Mouse (Mus musculus): ENCODE measurements around the gene Rusc2. TPM values are rescaled to one million over a fixed set of nuclear protein-coding genes. Genes with fewer than 3 reads are reported as not detected.

Rusc2 gene
- polyA plus RNA-seq, 1 experiment from 2014 or later, result 4.5 TPM

DNA sequence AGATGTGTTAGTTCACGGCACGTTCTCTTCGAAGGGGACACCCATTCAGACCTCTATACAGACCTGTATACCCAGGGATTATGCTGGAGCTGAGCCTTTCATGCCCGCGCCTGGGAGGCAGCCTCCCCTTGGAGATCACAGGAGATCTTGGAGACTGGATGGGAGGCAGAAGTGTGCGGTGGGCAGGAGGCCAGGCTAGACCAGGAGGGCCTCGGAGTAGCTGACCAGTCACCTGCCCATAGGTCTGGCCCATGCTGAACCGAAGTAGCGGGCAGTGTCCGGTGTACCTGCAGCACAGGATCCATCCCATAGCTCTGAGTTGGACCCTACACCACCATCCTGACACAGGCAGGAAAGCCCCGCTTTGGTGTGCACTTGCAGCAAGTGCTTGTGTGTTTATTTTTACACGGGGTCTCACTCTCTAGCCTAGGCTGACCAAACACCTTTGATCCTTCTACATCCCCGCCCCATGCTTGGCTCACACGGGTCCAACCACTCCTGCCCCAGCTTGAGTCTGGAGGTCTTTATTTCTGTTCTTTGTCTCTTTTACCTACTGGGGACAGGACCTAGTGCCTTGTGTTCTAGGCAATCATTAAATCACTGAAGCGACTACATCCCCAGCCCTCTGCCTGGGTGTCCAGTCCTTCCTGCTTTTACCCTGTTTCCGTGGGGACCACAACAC, 46.5 kb downstream of the Rusc2 start:
- peaks cover 51% of the 10 kb centered on the region for H3K27me3 ChIP-seq (ENCODE audit: control insufficient read depth, insufficient read depth, low read length)
- no peak for ATAC-seq (ENCODE audit: insufficient number of reproducible peaks, low FRiP score, low TSS enrichment, low read depth)
- 29% methylated on average over 16 of the region's 16 CpGs for WGBS

DNA sequence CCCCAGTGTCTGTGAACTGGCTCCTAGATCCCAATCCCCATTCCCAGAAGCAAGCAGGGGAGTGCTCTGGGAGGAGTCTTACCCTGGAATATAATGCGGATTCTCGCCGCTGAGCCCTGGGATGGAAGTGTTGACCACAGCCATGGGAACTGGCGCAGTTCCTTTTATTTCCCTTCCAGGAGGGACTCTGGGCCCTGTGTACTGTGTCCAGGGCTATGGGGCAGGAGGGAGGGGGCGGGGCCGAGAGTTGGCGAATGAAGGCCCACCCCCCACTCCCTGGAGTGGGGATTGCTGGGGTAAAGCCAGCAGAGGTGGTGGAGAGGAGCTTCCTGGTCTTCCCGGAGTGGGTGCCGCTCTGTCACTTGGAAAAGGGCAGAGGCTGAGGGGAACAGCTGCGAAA, 47.2 kb downstream of the Rusc2 start, which contains the start of gene Fam166b:
TSS of gene Fam166b (minus strand) at position 189 of the 400 bp plus-strand sequence.
- no peak for ATAC-seq (ENCODE audit: insufficient number of reproducible peaks, low FRiP score, low TSS enrichment, low read depth)
- H3K27me3 ChIP-seq (ENCODE audit: control insufficient read depth, insufficient read depth, low read length), result peaks cover 51% of the 10 kb centered on the region
- no peak within 1 kb of the TSS for H3K9ac ChIP-seq (ENCODE audit: low read length)

More for the DNA sequence above, 46.5 kb downstream of the Rusc2 start:
- no peaks in the 10 kb centered on the region for H3K36me3 ChIP-seq (ENCODE audit: control insufficient read depth, insufficient read depth, low read length)
- H3K4me3 ChIP-seq (ENCODE audit: low read depth, low read length), result no peak overlapping the region
- no peak overlapping the region for H3K4me2 ChIP-seq (ENCODE audit: low read depth, severe bottlenecking)
- H3K9ac ChIP-seq (ENCODE audit: low read length), result no peak overlapping the region
- no peaks in the 10 kb centered on the region for H3K9me3 ChIP-seq (ENCODE audit: control insufficient read depth, low read length)
- no peak overlapping the region for H3K27ac ChIP-seq (replicated peaks; ENCODE audit: low read depth, low read length)
- peaks cover 4% of the 10 kb centered on the region for H3K4me1 ChIP-seq (ENCODE audit: control insufficient read depth, insufficient read depth, low read length)
- no peak for DNase-seq (ENCODE audit: low spot score)

DNA sequence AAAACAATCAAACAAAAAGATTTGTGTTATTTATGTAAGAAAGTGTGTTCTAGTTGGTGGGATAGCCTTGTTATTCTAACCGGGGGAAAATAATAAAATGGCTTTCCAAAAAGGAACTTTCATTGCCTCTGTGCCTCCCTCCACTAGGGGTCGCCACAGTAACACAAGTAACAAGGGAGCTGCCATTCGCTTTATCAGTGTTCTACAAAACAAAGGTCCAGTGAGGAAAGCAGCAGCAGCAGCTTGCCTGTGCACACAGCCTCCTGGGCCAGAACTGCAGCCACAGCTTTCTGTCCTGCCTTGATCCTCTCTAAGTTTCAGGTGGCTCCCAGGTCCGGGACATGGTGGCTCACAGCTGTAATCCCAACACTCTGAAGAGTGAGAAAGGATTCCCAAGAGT, 49.9 kb downstream of the Rusc2 start:
- Histone ChIP-seq H3K4me1 (ENCODE audit: control insufficient read depth, insufficient read depth, low read length) (no peaks in the 10 kb centered on the region), H3K27me3 (ENCODE audit: control insufficient read depth, insufficient read depth, low read length) (peaks cover 27% of the 10 kb centered on the region), H3K4me3 (ENCODE audit: low read depth, low read length) (no peak overlapping the region), H3K9ac (ENCODE audit: low read length) (no peak overlapping the region), H3K27ac (replicated peaks; ENCODE audit: low read depth, low read length) (no peak overlapping the region), H3K36me3 (ENCODE audit: control insufficient read depth, insufficient read depth, low read length) (no peaks in the 10 kb centered on the region), H3K9me3 (ENCODE audit: control insufficient read depth, low read length) (no peaks in the 10 kb centered on the region), H3K4me2 (ENCODE audit: low read depth, severe bottlenecking) (no peak overlapping the region)
- DNase-seq (ENCODE audit: low spot score) (peak; percentile 87), ATAC-seq (ENCODE audit: insufficient number of reproducible peaks, low FRiP score, low TSS enrichment, low read depth) (no peak)
- WGBS, result 7% methylated on average over 4 of the region's 4 CpGs

More for the DNA sequence above, 47.2 kb downstream of the Rusc2 start, which contains the start of gene Fam166b:
- 0 out of 2 replicates have a peak within 1 kb of the TSS, but pooled peaks have one; percentile 0 for H3K4me2 ChIP-seq (ENCODE audit: low read depth, severe bottlenecking)
- no peak within 1 kb of the TSS for H3K27ac ChIP-seq (replicated peaks; ENCODE audit: low read depth, low read length)
- no peaks in the 10 kb centered on the region for H3K9me3 ChIP-seq (ENCODE audit: control insufficient read depth, low read length)
- DNase-seq (ENCODE audit: low spot score), result no peak
- H3K36me3 ChIP-seq (ENCODE audit: control insufficient read depth, insufficient read depth, low read length), result no peaks in the 10 kb centered on the region
- 5% methylated on average over 10 of the region's 10 CpGs for WGBS
- peaks cover 4% of the 10 kb centered on the region for H3K4me1 ChIP-seq (ENCODE audit: control insufficient read depth, insufficient read depth, low read length)
- H3K4me3 ChIP-seq (ENCODE audit: low read depth, low read length), result no peak within 1 kb of the TSS

DNA sequence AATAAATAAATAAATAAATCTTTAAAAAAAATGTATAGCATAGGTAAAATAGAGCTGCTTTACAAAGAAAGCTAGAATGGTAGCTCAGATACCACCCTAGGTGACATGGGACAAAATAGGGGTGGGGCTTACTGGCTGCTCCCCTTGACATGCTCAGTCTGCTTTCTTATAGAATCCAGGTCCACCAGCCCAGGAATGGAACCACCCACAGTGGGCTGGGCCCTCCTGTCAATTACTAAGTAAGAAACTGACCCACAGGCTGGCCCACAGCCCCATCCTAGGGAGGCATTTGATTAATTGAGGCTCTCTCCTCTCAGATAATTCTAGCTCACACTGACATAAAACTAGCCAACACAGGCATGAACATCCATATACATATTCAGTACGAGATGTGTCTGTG, 51.1 kb downstream of the Rusc2 start:
- DNase-seq (ENCODE audit: low spot score), result no peak
- no peak for ATAC-seq (ENCODE audit: insufficient number of reproducible peaks, low FRiP score, low TSS enrichment, low read depth)

DNA sequence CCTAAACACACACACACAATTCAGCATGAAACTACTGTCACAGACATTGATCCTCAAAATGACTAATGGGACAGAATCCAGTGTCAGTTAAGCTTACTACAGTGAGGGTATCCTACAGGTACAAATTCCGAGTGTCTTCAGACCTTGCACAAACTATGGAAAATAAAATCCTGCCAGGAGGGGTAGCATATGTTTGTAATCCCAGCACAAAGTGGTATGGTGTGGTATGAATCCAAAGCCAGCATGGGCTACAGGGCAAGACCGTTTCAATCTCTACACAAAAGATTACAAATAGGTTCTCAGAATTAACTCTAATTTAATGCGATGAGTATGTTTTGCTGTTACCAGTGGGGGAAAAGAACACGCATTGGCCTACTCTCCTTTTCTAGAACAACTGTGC, 59.9 kb downstream of the Rusc2 start, which contains the start of gene Tesk1:
TSS of gene Tesk1 (plus strand) at position 301 of the 400 bp plus-strand sequence.
- H3K4me3 ChIP-seq (ENCODE audit: low read depth, low read length), result peak within 1 kb of the TSS; percentile 80
- H3K4me1 ChIP-seq (ENCODE audit: control insufficient read depth, insufficient read depth, low read length), result peaks cover 9% of the 10 kb centered on the region
- H3K27me3 ChIP-seq (ENCODE audit: control insufficient read depth, insufficient read depth, low read length), result no peaks in the 10 kb centered on the region
- peak within 1 kb of the TSS; percentile 81 for H3K27ac ChIP-seq (replicated peaks; ENCODE audit: low read depth, low read length)
- peak within 1 kb of the TSS; percentile 95 for H3K9ac ChIP-seq (ENCODE audit: low read length)
- H3K36me3 ChIP-seq (ENCODE audit: control insufficient read depth, insufficient read depth, low read length), result peaks cover 2% of the 10 kb centered on the region
- H3K9me3 ChIP-seq (ENCODE audit: control insufficient read depth, low read length), result no peaks in the 10 kb centered on the region
- 26% methylated on average over 4 of the region's 4 CpGs for WGBS
- peak within 1 kb of the TSS; percentile 92 for H3K4me2 ChIP-seq (ENCODE audit: low read depth, severe bottlenecking)
- DNase-seq (ENCODE audit: low spot score) (no peak), ATAC-seq (ENCODE audit: insufficient number of reproducible peaks, low FRiP score, low TSS enrichment, low read depth) (no peak)

More for the DNA sequence above, 51.1 kb downstream of the Rusc2 start:
- Histone ChIP-seq H3K27ac (replicated peaks; ENCODE audit: low read depth, low read length) (no peak overlapping the region), H3K4me3 (ENCODE audit: low read depth, low read length) (no peak overlapping the region), H3K4me1 (ENCODE audit: control insufficient read depth, insufficient read depth, low read length) (no peaks in the 10 kb centered on the region), H3K27me3 (ENCODE audit: control insufficient read depth, insufficient read depth, low read length) (peaks cover 16% of the 10 kb centered on the region), H3K4me2 (ENCODE audit: low read depth, severe bottlenecking) (no peak overlapping the region), H3K9me3 (ENCODE audit: control insufficient read depth, low read length) (no peaks in the 10 kb centered on the region), H3K36me3 (ENCODE audit: control insufficient read depth, insufficient read depth, low read length) (no peaks in the 10 kb centered on the region), H3K9ac (ENCODE audit: low read length) (no peak overlapping the region)
- WGBS, result 85% methylated on average over 1 of the region's 1 CpGs

DNA sequence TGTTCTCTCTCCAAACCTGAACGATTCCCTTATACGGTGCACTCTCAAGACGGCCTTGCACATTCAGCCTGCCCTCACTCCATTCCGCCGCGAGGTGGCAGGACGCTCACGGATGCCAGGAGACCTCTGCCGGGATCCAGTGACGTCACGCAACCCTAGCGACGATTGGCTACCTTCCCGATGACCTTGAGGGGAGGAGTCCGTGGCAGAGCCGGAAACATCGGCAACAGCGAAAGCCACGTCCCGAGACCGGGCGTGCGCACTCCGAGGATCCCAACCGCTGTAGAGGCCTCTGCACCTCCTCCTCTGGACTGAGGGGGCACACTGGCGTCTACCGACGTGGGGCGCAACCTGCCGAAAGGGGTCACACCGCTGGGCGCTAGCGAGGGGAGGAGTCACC, 60.3 kb downstream of the Rusc2 start:
- peak; percentile 92 for ATAC-seq (ENCODE audit: insufficient number of reproducible peaks, low FRiP score, low TSS enrichment, low read depth)
- peak overlapping the region; percentile 81 for H3K27ac ChIP-seq (replicated peaks; ENCODE audit: low read depth, low read length)
- WGBS, result under 1% methylated on average over 33 of the region's 33 CpGs
- peak overlapping the region; percentile 80 for H3K4me3 ChIP-seq (ENCODE audit: low read depth, low read length)
- peaks cover 6% of the 10 kb centered on the region for H3K36me3 ChIP-seq (ENCODE audit: control insufficient read depth, insufficient read depth, low read length)
- H3K9ac ChIP-seq (ENCODE audit: low read length), result peak overlapping the region; percentile 95
- H3K4me1 ChIP-seq (ENCODE audit: control insufficient read depth, insufficient read depth, low read length), result peaks cover 9% of the 10 kb centered on the region
- no peaks in the 10 kb centered on the region for H3K9me3 ChIP-seq (ENCODE audit: control insufficient read depth, low read length)
- H3K27me3 ChIP-seq (ENCODE audit: control insufficient read depth, insufficient read depth, low read length), result no peaks in the 10 kb centered on the region
- H3K4me2 ChIP-seq (ENCODE audit: low read depth, severe bottlenecking), result peak overlapping the region; percentile 92
- peak; percentile 100 for DNase-seq (ENCODE audit: low spot score)

DNA sequence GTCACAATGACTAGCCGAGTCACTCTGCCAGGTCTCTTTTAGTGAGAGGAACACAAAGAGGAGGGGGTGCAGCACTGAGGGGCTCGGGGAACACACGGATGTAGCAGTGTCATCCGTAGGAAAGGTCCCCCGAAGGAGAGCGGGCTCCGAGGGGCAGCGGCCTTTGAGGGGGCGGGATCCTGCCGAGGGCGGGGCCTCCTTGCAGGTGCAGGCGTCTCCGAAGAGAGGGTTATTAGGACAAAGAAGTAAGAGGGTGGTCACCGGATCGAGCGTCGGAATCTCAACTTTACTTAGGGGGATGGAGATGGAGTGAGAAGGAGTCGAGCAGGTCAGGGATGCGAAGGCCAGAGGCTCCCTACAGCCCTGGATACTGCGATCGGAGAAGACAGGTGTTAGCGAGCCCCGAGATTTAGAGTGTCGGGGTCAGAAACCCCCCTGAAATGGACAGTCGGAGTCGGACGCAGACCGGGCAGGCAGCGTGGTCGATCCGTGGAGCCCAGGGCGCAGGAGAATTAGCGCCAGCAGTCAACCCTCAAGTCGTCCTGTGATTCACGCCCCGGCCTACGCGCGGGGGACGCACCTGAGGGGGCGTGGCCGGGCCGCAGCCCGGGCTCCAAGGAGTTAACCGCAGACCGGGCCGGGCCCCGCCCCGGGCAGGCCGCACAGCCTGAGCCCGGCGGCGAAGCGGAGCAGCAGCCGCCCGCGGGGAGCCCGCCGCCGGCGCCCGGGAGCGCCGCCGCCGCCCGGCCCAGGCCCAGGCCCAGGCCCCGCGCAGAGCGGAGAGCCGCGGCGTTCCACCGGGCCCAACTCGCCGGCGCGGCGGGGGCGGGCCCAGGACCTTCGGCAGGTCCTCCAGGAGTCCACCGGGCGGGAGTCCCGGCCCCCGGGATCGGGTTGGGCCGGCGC, 60.9 kb downstream of the Rusc2 start:
- peaks cover 8% of the 10 kb centered on the region for H3K36me3 ChIP-seq (ENCODE audit: control insufficient read depth, insufficient read depth, low read length)
- under 1% methylated on average over 80 of the region's 88 CpGs for WGBS
- peaks cover 9% of the 10 kb centered on the region for H3K4me1 ChIP-seq (ENCODE audit: control insufficient read depth, insufficient read depth, low read length)
- H3K9ac ChIP-seq (ENCODE audit: low read length), result peak overlapping the region; percentile 95
- H3K27me3 ChIP-seq (ENCODE audit: control insufficient read depth, insufficient read depth, low read length), result no peaks in the 10 kb centered on the region
- H3K27ac ChIP-seq (replicated peaks; ENCODE audit: low read depth, low read length), result peak overlapping the region; percentile 81
- H3K4me3 ChIP-seq (ENCODE audit: low read depth, low read length), result peak overlapping the region; percentile 80
- DNase-seq (ENCODE audit: low spot score) (peak; percentile 77), ATAC-seq (ENCODE audit: insufficient number of reproducible peaks, low FRiP score, low TSS enrichment, low read depth) (peak; percentile 74)
- H3K4me2 ChIP-seq (ENCODE audit: low read depth, severe bottlenecking), result peak overlapping the region; percentile 92
- no peaks in the 10 kb centered on the region for H3K9me3 ChIP-seq (ENCODE audit: control insufficient read depth, low read length)

DNA sequence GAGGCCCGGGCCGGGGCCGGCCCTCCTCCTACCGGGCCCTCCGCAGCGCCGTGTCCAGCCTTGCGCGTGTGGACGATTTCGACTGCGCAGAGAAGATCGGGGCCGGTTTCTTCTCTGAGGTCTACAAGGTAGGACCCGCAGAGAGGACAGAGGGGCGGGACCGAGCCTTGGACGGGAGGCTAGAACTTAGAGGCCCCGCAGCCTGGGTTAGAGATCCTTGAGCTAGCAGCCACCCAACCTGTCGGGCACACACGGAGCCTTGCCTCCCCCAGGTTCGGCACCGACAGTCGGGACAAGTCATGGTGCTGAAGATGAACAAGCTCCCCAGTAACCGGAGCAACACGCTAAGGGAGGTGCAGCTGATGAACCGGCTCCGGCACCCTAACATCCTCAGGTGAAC, 61.7 kb downstream of the Rusc2 start:
- DNase-seq (ENCODE audit: low spot score), result peak; percentile 65
- Histone ChIP-seq H3K36me3 (ENCODE audit: control insufficient read depth, insufficient read depth, low read length) (peaks cover 8% of the 10 kb centered on the region), H3K4me3 (ENCODE audit: low read depth, low read length) (peak overlapping the region; percentile 80), H3K27me3 (ENCODE audit: control insufficient read depth, insufficient read depth, low read length) (no peaks in the 10 kb centered on the region), H3K9ac (ENCODE audit: low read length) (peak overlapping the region; percentile 95), H3K27ac (replicated peaks; ENCODE audit: low read depth, low read length) (peak overlapping the region; percentile 81; the same call in 1 of the 2 replicates), H3K4me2 (ENCODE audit: low read depth, severe bottlenecking) (peak overlapping the region; percentile 92), H3K9me3 (ENCODE audit: control insufficient read depth, low read length) (no peaks in the 10 kb centered on the region), H3K4me1 (ENCODE audit: control insufficient read depth, insufficient read depth, low read length) (peaks cover 9% of the 10 kb centered on the region)
- WGBS, result 1% methylated on average over 24 of the region's 28 CpGs
- no peak for ATAC-seq (ENCODE audit: insufficient number of reproducible peaks, low FRiP score, low TSS enrichment, low read depth)

Measured in limb, embryonic 11.5 days (tissue).